Mouse (Mus musculus): ENCODE measurements at regions not wholly inside any gene's neighbourhood (a gene's known extent, or its start where the extent isn't known, plus 50 kb on each side); places are given as distances from the start of the nearest gene placed in this dataset.

GRCm38 (mm10) chr6:81820078-81820477 is 103.4 kb upstream of the Gcfc2 start:
- DNase-seq: no peak

- DNase-seq: peak; percentile 23
Measured at GRCm38 (mm10) chr6:81839474-81840153, 83.9 kb upstream of the Gcfc2 start.

GRCm38 (mm10) chr6:81868207-81868606 is 55.3 kb upstream of the Gcfc2 start:
- DNase-seq: peak; percentile 11
